Mouse (Mus musculus): ENCODE measurements around the gene Nup107. TPM values are rescaled to one million over a fixed set of nuclear protein-coding genes. Genes with fewer than 3 reads are reported as not detected.

Nup107 gene
- polyA plus RNA-seq, 1 experiment: 29.6 TPM

DNA sequence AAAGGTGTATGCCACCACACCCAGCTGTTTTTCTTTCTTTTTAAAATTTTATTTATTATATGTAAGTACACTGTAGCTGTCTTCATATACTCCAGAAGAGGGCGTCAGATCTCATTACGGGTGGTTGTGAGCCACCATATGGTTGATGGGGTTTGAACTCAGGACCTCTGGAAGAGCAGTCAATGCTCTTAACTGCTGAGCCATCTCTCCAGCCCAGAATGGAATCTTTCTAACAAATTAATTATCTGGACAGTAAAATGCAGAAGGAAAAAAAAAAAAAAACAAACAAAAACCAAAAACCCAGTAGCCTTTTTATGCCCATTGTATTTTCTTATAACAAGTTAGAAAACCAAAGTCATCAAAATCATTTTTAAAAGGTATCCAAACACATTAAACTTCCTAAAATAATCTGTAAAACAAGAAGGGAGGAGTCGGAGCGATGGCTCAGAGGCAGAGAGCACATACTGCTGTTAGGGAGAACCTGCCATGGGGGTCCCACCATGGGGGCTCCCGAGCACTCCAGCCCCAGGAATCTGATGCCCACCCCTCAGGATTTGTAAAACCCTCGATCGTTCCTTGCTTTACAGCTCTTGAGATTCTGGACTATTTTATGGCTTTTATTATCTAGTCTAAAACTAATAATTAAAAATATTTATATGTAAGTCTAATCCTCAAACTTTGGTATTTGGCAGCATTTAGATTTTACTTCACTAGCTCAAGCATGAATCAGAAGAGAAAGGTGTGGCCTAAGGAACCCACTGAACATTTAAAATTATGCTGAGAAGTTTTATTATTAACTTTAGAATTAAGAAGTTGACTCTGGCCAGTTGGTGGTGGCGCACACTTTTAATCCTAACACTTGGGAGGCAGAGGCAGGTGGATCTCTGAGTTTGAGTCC lies 38.5 kb downstream of the Nup107 start:
- TF ChIP-seq POLR2A (IDR thresholded peaks at IDR 0.05; ENCODE audit: borderline replicate concordance, extremely low read depth, insufficient read depth, insufficient read length, poor library complexity, severe bottlenecking): no peak
- TF ChIP-seq CTCF (IDR thresholded peaks at IDR 0.05; ENCODE audit: borderline replicate concordance, extremely low read depth, insufficient read depth, insufficient read length): no peak
- DNase-seq (ENCODE audit: low read depth): no peak

DNA sequence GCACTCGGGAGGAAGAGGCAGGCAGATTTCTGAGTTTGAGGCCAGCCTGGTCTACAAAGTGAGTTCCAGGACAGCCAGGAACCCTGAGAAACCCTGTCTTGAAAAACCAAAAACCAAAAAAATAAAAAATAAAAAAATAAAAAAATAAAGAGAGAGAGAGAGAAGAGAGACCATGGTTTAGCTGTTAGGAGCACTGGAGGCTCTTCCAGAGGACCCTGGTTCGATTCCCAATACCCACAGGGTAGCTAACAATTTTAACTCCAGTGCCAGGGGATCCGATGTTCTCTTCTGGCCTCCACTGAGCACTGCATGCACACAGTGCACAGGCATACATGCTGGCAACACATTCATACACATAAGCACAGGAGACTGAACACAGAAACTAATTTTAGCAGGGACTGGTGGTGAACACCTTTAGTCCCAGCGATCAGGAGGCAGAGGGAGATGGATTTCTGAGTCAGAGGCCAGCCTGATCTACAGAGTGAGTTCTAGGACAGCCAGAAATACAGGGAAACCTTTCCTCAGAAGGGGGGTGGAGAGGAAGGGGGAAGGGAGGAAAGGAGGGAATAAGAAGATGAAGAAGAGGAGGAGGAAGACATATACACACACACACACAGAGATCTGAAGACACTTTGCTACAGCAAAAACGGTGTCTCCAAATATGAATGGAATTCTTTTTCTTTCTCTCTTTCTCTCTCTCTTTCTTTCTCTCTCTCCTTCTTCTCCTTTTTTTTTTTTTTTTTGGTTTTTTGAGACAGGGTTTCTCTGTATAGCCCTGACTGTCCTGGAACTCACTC lies 39.5 kb downstream of the Nup107 start:
- DNase-seq (ENCODE audit: low read depth): no peak
- TF ChIP-seq POLR2A (IDR thresholded peaks at IDR 0.05; ENCODE audit: borderline replicate concordance, extremely low read depth, insufficient read depth, insufficient read length, poor library complexity, severe bottlenecking): no peak
- no peak for TF ChIP-seq CTCF (IDR thresholded peaks at IDR 0.05; ENCODE audit: borderline replicate concordance, extremely low read depth, insufficient read depth, insufficient read length)

DNA sequence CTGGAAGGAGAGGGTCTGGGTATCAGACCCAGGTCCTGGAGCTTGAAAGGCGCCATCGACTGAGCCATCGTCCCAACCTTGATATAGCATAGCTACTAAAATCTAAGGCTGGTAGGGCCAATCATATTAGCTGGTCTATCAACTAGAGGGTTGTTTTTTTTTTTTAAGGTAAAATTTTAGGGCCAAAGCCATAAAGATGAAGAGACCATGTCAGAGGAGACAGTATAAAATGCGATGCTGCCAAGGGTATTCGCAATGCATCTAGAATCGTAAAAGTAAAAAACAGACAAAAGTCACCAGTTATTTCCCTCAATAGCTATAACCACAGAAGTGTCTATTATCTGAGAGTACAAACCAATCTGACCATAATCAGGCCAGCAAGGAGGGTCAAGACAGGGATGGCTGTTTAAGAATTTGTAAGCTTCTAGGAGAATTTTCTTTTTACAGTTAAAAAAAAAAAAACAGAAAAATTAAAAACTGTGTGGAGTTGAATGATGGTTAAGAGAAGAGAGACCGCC lies 40.1 kb downstream of the Nup107 start:
- TF ChIP-seq CTCF (IDR thresholded peaks at IDR 0.05; ENCODE audit: borderline replicate concordance, extremely low read depth, insufficient read depth, insufficient read length): no peak
- TF ChIP-seq POLR2A (IDR thresholded peaks at IDR 0.05; ENCODE audit: borderline replicate concordance, extremely low read depth, insufficient read depth, insufficient read length, poor library complexity, severe bottlenecking): no peak
- DNase-seq (ENCODE audit: low read depth): no peak

DNA sequence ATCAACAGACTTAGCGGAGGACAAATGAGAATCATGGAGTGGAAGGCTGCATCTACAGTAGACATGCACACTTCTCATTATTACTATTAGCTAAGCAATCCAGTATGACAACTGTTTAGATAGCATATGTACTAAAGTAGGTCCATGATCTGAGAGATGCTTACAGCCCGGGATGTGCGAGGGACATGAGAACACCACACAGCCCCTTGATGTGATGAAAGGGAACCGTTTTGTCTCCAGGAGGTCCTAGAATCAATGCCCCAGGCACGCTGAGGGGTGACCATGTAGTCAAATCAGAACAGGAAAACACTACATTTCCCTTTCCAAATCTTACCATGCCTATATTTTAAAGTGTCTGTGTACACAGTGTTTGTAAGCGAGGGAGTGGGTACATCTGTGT lies 40.8 kb downstream of the Nup107 start:
- TF ChIP-seq POLR2A (IDR thresholded peaks at IDR 0.05; ENCODE audit: borderline replicate concordance, extremely low read depth, insufficient read depth, insufficient read length, poor library complexity, severe bottlenecking): no peak
- no peak for TF ChIP-seq CTCF (IDR thresholded peaks at IDR 0.05; ENCODE audit: borderline replicate concordance, extremely low read depth, insufficient read depth, insufficient read length)
- no peak for DNase-seq (ENCODE audit: low read depth)

DNA sequence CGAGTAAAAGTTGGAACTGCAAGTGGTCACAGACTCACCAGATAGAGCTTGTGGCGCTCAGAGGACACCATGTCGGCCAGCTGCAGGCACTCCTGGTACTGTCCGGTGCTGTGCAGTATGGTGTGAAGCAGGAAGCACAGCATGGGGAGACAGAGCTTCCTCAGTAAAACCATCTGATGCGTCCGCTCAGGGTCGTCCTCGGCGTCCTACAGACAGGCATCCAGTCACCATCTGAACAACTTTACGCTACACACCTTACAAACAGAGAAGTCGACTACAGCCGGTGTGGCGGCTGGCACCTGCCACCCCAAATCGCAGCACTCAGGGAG lies 41.3 kb downstream of the Nup107 start:
- TF ChIP-seq CTCF (IDR thresholded peaks at IDR 0.05; ENCODE audit: borderline replicate concordance, extremely low read depth, insufficient read depth, insufficient read length) (no peak), POLR2A (IDR thresholded peaks at IDR 0.05; ENCODE audit: borderline replicate concordance, extremely low read depth, insufficient read depth, insufficient read length, poor library complexity, severe bottlenecking) (no peak)
- DNase-seq (ENCODE audit: low read depth): no peak

DNA sequence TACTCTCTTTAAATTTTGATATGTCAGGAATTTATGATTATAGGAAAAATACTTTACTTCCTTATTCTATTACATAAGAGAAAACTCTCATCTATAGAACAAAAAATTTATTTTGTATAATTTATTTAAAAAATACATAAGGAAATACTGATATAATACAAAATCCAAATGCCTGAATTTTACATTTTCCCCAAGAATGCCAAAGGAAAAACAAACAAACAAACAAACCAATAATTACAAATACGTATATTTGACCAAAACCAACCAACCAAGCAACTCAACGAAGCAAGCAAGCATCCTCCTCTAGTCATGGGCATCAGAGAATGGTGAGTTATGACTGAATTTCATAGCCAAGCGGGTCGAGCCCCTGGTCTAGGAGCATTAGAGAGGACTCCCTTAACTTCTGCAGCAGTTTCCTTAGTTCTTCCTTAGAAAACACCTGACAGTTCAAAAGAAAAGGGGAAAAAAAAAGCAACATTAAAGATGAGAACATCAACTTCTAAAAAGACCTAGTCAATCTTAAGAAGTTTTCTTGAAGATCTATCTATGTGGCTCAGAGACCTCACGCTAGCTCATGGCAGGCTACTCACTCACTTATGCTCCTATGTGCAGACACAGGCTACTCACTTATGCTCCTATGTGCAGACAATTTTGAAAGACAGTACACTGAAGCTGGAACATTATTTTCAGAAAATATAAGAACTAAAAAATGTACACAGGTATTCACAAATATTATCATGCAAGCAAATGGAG lies 41.8 kb downstream of the Nup107 start:
- DNase-seq (ENCODE audit: low read depth): no peak
- TF ChIP-seq CTCF (IDR thresholded peaks at IDR 0.05; ENCODE audit: borderline replicate concordance, extremely low read depth, insufficient read depth, insufficient read length) (no peak), POLR2A (IDR thresholded peaks at IDR 0.05; ENCODE audit: borderline replicate concordance, extremely low read depth, insufficient read depth, insufficient read length, poor library complexity, severe bottlenecking) (no peak)

DNA sequence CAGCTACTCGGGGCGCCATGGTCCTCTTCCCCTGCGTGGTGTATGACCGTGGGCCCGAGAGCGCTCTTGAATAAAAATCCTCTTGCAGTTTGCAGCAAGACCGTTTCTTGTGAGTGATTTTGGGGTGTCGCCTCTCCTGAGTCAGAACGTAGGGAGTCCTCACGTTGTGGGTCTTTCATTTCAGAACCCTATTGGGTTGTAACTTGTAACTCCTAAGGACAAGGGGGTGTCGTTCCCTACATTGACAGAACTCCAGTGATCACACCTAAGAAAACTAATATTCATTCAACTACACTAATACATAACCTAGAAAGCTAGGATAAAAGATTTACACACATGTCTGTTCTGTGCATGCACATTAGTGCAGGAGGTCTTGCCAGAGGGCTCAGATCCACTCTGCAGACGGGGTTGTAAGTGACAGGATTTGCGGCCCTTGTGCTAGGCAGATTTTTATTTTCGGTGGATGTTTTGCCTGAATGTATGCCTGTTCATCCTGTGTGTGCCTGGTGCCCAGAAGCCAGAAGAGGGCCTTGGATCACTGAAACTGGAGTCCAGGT lies 42.6 kb downstream of the Nup107 start:
- DNase-seq (ENCODE audit: low read depth): no peak
- TF ChIP-seq CTCF (IDR thresholded peaks at IDR 0.05; ENCODE audit: borderline replicate concordance, extremely low read depth, insufficient read depth, insufficient read length): no peak
- no peak for TF ChIP-seq POLR2A (IDR thresholded peaks at IDR 0.05; ENCODE audit: borderline replicate concordance, extremely low read depth, insufficient read depth, insufficient read length, poor library complexity, severe bottlenecking)

DNA sequence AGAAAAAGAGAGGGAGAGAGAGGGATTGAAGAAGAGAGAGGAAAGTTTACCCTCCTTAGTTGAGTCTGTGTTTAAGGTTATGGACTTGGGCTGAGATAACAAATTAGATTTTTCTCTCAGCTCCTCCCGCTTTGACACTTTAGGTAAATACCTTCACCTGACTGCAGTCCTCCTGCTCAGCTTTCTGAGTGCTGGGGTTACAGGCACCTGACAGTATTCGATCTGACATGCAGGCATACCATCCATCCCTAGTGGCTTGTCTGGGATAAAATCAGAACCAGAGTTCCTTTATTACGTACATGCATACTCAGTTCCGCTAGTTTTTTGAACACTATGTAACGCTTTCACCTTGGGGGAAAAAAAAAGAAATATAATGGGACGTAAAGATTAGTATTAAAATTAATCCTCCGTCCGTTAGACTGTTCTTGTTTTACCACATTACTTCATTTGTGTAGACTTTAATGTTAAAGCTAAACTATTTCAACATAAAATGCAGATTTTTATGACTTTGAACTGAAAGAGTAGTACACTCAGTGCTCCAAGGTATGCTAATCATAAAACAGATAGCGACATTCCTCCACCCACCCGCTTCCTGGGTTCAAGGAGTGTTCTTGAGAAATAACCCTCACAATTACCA lies 43.3 kb downstream of the Nup107 start:
- no peak for TF ChIP-seq POLR2A (IDR thresholded peaks at IDR 0.05; ENCODE audit: borderline replicate concordance, extremely low read depth, insufficient read depth, insufficient read length, poor library complexity, severe bottlenecking)
- TF ChIP-seq CTCF (IDR thresholded peaks at IDR 0.05; ENCODE audit: borderline replicate concordance, extremely low read depth, insufficient read depth, insufficient read length): no peak
- no peak for DNase-seq (ENCODE audit: low read depth)

DNA sequence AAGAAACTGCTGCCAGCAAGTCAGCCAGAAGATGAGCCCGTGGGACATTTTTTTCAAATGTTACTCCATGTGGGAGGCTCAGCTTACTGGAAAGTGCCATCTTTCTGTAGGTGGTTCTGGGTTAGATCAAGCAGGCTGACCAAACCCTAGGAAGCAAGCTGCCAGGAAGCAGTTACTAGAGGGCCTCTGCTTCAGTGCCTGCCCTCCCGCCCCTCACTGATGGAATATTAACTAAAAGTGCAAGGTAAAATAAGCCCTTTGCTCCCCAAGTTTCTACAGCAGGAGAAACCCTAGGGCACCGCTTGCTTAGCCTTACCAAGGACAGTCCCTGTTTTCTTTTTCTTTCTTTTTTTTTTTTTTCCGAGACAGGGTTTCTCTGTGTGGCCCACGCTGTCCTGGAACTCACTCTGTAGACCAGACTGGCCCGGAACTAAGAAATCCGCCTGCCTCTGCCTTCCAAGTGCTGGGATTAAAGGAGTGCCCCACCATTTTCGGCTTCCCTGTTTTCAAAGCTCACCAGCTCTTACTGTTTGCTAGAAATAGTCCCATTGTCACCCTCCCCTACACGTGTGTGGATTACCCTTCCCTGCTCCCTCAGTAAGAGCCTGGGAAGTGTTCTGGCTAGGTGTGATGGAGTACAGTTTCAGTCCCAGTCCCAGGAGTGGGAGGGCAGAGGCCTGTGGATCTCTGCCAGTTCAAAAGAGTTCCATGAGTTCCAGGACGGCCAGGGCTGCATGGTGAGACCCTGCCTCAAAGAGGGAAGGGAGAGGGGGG lies 44.0 kb downstream of the Nup107 start:
- TF ChIP-seq CTCF (IDR thresholded peaks at IDR 0.05; ENCODE audit: borderline replicate concordance, extremely low read depth, insufficient read depth, insufficient read length): no peak
- no peak for DNase-seq (ENCODE audit: low read depth)

DNA sequence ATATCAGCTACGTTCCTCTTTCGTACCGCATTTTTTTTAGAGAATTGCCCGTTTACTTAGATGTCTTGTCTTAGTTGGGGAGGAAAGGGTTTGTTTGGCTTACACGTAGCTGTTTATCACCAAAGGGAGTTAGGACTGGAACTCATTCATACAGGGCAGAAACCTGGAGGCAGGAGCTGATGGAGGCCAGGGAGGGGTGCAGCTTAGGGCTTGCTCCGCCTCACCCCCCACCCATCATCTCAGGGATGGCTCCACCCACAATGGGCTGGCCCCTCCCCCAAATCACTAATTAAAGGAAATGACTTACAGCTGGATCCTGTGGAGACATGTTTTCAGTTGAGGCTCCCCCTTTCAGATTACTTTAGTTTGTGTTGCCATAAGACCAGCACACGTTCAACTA lies 44.8 kb downstream of the Nup107 start:
- no peak for DNase-seq (ENCODE audit: low read depth)
- TF ChIP-seq CTCF (IDR thresholded peaks at IDR 0.05; ENCODE audit: borderline replicate concordance, extremely low read depth, insufficient read depth, insufficient read length) (no peak), POLR2A (IDR thresholded peaks at IDR 0.05; ENCODE audit: borderline replicate concordance, extremely low read depth, insufficient read depth, insufficient read length, poor library complexity, severe bottlenecking) (no peak)
